Mouse (Mus musculus) stomach, embryonic 14.5 days (tissue): ENCODE data around the gene Slc15a5. TPM values are rescaled to one million over a fixed set of nuclear protein-coding genes. Genes with fewer than 3 reads are reported as not detected.

Source experiments
- ATAC-seq: fragments of 200-750 bp; cut with Nextera tagmentation; 2 replicates; pipeline ENCODE4 v1.8.0; 2017; ENCODE audit warnings: low read depth, moderate TSS enrichment; ENCODE audit not compliant: insufficient number of reproducible peaks, insufficient read depth, low FRiP score
- H3K27ac ChIP-seq: fragments of 300-500 bp; sonication (generic); 2 replicates; pipeline ENCODE4 v1.5.1; 2014; ENCODE audit warnings: mild to moderate bottlenecking, low read length, moderate library complexity, mixed read lengths
- H3K27me3 ChIP-seq: fragments of 300-500 bp; sonication (generic); 2 replicates; pipeline ENCODE4 v1.6.1; 2014; ENCODE audit warnings: low read length, control low read depth, mixed read lengths; ENCODE audit not compliant: control insufficient read depth, insufficient read depth
- H3K36me3 ChIP-seq: fragments of 300-500 bp; sonication (generic); 2 replicates; pipeline ENCODE4 v1.6.1; 2014; ENCODE audit warnings: mild to moderate bottlenecking, control low read depth, low read length, moderate library complexity, mixed read lengths; ENCODE audit not compliant: control insufficient read depth, insufficient read depth
- H3K4me1 ChIP-seq: fragments of 300-500 bp; sonication (generic); 2 replicates; pipeline ENCODE4 v1.6.1; 2014; ENCODE audit warnings: low read length, control low read depth, mixed read lengths; ENCODE audit not compliant: control insufficient read depth, insufficient read depth
- H3K4me2 ChIP-seq: fragments of 300-500 bp; sonication (generic); replicated peaks from 2 replicates; pipeline ENCODE4 v1.6.1; 2014; ENCODE audit warnings: low read depth, low read length, control low read depth
- H3K4me3 ChIP-seq: fragments of 300-500 bp; sonication (generic); 2 replicates; pipeline ENCODE4 v1.5.1; 2014; ENCODE audit warnings: low read depth, low read length, control low read depth
- H3K9ac ChIP-seq: fragments of 300-500 bp; sonication (generic); replicated peaks from 2 replicates; pipeline ENCODE4 v1.6.1; 2014; ENCODE audit warnings: low read depth, mild to moderate bottlenecking, control low read depth, low read length, moderate library complexity, mixed read lengths
- H3K9me3 ChIP-seq: fragments of 300-500 bp; sonication (generic); 2 replicates; pipeline ENCODE4 v1.6.1; 2016; ENCODE audit warnings: low read depth, low read length, control low read depth; ENCODE audit not compliant: control insufficient read depth
- WGBS: fragments of 180-500 bp; shearing (Covaris S2); extraction: QIAGEN DNeasy Blood & Tissue Kit; methylation state at CpG from one replicate; pipeline ENCODE4 v1.1.7; 2014; 5-methylcytosine and 5-hydroxymethylcytosine counted together
- polyA plus RNA-seq: library from polyadenylated mRNA; unstranded; fragments of >200 nt; fragmentation: Nextera tagmentation; extraction: Ambion mirVana; gene quantifications from 2 replicates; pipeline ENCODE4 v1.2.1, GENCODE M21; 2014

The Slc15a5 gene
- polyA plus RNA-seq = not detected in 2 replicates

DNA sequence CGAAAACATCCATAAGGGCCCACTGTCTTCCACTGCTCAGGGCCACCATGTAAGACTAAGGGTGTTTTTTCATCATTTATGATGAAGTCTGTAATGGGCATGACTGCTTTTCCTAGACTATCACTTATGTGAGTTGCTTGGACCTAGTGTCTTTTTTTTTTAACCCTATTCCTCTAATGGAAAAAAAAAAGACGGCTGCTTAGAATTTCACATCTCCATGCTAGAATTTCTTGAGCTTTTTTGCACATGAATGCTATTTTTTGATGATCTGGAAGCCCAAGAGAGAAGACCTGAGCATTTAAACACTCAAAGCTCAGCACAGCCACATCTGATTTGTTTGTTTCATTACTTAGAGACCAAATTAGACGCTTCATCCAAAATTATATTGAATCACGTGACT, at the start of gene Slc15a5:
Gene Slc15a5, minus strand, starts transcription at position 101 of the 400 bp plus-strand sequence.
- ATAC-seq = no peak
- no peak within 1 kb of the TSS for H3K4me3 ChIP-seq
- WGBS = 87% methylated on average over 4 of the region's 4 CpGs

DNA sequence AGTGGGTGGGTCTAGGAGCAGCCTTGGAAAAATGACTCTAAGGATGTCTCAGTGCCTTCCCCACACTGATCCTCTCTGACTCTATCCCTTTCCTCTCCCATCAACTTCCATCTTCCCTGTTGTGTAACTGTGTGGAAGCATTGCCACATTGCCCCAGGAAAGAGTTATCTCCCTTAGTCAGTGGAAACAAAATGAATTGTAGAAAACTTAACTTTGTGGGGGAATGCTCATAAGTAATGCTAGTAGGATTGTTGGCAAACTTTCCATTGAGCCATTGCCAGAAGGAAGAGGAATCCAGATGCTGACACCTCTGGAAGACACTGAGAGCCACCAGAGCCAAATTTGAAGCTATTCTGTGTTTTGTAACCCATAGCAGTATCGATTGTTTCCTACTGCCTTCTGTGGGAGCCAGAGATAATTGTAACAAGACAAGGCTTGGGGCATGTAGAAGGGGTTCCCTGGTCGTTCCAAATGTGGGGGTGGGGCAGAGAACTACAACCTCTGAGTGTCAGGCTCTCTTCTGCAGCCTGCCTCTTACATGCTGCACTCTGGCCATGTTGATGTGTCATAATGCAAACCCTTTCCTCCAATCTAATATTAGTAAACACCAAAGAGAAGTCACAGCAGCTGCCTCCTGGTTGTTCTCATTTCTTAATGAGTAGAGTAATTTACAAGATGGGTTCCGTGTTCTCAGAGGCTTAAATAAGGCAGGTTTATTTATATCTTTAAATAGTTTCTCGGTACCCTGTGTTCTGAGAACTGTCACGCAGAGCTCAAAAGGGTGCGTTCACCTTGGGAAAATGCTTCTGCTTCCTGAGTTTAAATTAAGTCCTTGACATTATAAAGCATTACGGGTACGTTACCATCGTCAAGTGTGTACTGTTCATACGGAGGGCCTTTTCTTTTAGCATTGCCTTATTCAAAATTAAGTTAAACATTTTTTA, 48.9 kb upstream of the Slc15a5 start:
- H3K9me3 ChIP-seq = no peaks in the 10 kb centered on the region
- WGBS = 58% methylated on average over 10 of the region's 10 CpGs
- no peak overlapping the region for H3K4me3 ChIP-seq
- no peak overlapping the region for H3K27ac ChIP-seq
- H3K4me1 ChIP-seq = no peaks in the 10 kb centered on the region
- ATAC-seq = no peak
- no peak overlapping the region for H3K4me2 ChIP-seq
- no peak overlapping the region for H3K9ac ChIP-seq
- H3K27me3 ChIP-seq = no peaks in the 10 kb centered on the region
- no peaks in the 10 kb centered on the region for H3K36me3 ChIP-seq

More for the DNA sequence above, at the start of gene Slc15a5:
- H3K4me2 ChIP-seq = no peak within 1 kb of the TSS
- H3K4me1 ChIP-seq = no peaks in the 10 kb centered on the region
- H3K36me3 ChIP-seq = no peaks in the 10 kb centered on the region
- H3K9me3 ChIP-seq = no peaks in the 10 kb centered on the region
- no peak within 1 kb of the TSS for H3K9ac ChIP-seq
- no peaks in the 10 kb centered on the region for H3K27me3 ChIP-seq
- no peak within 1 kb of the TSS for H3K27ac ChIP-seq

- H3K4me1 ChIP-seq = no peaks in the 10 kb centered on the region
- 83% methylated on average over 3 of the region's 3 CpGs for WGBS
- no peaks in the 10 kb centered on the region for H3K9me3 ChIP-seq
- no peak overlapping the region for H3K27ac ChIP-seq
- no peaks in the 10 kb centered on the region for H3K36me3 ChIP-seq
- H3K27me3 ChIP-seq = no peaks in the 10 kb centered on the region
- H3K4me2 ChIP-seq = no peak overlapping the region
- H3K4me3 ChIP-seq = no peak overlapping the region
- H3K9ac ChIP-seq = no peak overlapping the region
- no peak for ATAC-seq
Measured at GRCm38 (mm10) chr6:138117496-138117895, 37.8 kb upstream of the Slc15a5 start.

DNA sequence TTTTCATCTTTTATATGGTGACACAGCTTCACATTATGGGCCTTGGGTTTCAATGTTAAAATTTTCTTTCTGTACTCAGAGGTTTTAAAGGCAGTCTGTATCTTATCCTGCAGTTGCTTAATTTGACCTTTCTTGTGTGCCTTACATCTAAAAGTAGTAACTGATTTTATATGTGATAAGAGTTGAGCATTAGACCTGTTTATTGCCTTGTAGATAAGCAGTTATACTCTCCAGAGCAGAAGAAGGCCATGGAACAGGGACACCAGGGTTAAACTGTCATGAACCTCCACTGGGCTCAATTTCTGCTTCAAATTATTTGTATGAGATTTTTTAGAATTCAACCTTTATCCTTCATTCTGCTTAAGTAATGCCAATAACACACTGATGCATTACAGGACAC, 24.8 kb upstream of the Slc15a5 start:
- Histone ChIP-seq H3K4me2 (no peak overlapping the region), H3K27me3 (no peaks in the 10 kb centered on the region), H3K4me1 (no peaks in the 10 kb centered on the region), H3K9me3 (no peaks in the 10 kb centered on the region), H3K4me3 (no peak overlapping the region), H3K27ac (no peak overlapping the region), H3K36me3 (no peaks in the 10 kb centered on the region), H3K9ac (no peak overlapping the region)
- ATAC-seq = no peak

GRCm38 (mm10) chr6:138102940-138103339, 23.2 kb upstream of the Slc15a5 start:
- Histone ChIP-seq H3K36me3 (no peaks in the 10 kb centered on the region), H3K4me3 (no peak overlapping the region), H3K9me3 (no peaks in the 10 kb centered on the region), H3K27me3 (no peaks in the 10 kb centered on the region), H3K27ac (no peak overlapping the region), H3K4me2 (no peak overlapping the region), H3K9ac (no peak overlapping the region), H3K4me1 (no peaks in the 10 kb centered on the region)
- 65% methylated on average over 7 of the region's 7 CpGs for WGBS
- ATAC-seq = no peak

DNA sequence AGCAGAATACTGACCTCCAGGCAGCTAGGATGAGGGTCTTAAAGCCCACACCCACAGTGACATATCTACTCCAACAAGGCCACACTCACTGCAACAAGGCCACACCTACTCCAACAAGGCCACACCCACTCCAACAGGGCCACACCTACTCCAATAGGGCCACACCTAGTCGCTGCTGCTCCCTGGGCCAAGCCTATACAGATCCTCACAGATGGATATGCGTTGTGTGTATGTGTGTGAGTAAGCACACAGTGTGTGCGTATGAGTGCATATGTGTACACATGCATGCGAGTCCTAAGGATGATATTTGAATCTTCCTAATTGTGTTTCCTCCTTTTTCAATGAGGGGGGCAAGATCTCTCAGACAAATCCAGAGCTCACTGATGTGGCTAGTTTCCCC, 22.1 kb upstream of the Slc15a5 start:
- H3K27ac ChIP-seq = no peak overlapping the region
- 88% methylated on average over 4 of the region's 4 CpGs for WGBS
- no peak overlapping the region for H3K4me3 ChIP-seq
- H3K9ac ChIP-seq = no peak overlapping the region
- H3K36me3 ChIP-seq = no peaks in the 10 kb centered on the region
- H3K4me2 ChIP-seq = no peak overlapping the region
- no peaks in the 10 kb centered on the region for H3K27me3 ChIP-seq
- H3K4me1 ChIP-seq = no peaks in the 10 kb centered on the region
- no peak for ATAC-seq
- H3K9me3 ChIP-seq = no peaks in the 10 kb centered on the region

DNA sequence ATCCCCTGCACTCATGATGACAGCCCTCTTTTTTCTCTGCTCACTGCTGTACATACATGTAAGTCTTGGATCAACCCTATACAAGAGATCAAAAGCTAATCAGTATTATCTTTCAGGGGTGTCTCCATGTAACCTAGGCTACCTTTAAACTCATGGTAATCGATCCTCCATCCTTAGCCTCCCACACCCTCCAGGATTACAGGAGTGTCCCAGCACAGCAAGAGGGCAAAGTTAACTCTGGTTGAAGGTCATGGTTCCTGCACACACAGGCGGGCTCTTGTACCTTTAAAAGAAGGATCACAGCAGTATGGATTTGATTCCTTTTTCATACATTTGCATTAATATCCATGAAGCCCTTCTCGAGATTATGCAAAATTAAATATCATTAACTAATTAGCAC, 19.9 kb upstream of the Slc15a5 start:
- H3K36me3 ChIP-seq = no peaks in the 10 kb centered on the region
- WGBS = 78% methylated on average over 3 of the region's 3 CpGs
- no peak overlapping the region for H3K9ac ChIP-seq
- no peaks in the 10 kb centered on the region for H3K27me3 ChIP-seq
- no peaks in the 10 kb centered on the region for H3K4me1 ChIP-seq
- H3K4me2 ChIP-seq = no peak overlapping the region
- no peaks in the 10 kb centered on the region for H3K9me3 ChIP-seq
- H3K27ac ChIP-seq = no peak overlapping the region
- ATAC-seq = no peak
- H3K4me3 ChIP-seq = no peak overlapping the region

GRCm38 (mm10) chr6:138095060-138095459, 15.3 kb upstream of the Slc15a5 start:
- Histone ChIP-seq H3K9me3 (no peaks in the 10 kb centered on the region), H3K4me2 (no peak overlapping the region), H3K36me3 (no peaks in the 10 kb centered on the region), H3K4me1 (no peaks in the 10 kb centered on the region), H3K27ac (no peak overlapping the region), H3K27me3 (no peaks in the 10 kb centered on the region), H3K9ac (no peak overlapping the region), H3K4me3 (no peak overlapping the region)
- no peak for ATAC-seq
- 87% methylated on average over 3 of the region's 3 CpGs for WGBS
